Mouse (Mus musculus): Measurements from ENCODE around the gene Prss38.

Gene Prss38

DNA sequence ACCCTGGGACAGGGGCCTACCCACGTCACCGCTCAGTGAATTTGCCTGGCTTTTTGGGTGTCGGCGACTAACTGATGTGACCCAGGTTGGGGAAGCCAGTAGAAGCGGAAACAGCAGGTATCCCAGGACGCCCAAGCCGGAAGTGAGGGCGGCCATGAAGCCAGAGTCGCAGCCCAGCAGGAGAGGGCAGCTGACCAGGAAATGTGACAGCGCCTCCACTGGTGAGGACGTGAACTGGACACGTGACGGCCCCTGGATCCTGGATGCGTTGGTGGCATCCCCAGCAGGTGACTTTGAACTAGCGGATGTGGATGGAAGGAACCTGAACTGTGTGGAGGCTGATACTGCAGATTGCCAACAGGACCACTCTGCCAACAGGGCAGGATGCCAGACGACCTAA, at the start of gene Prss38:
Gene Prss38 (minus strand): TSS at position 183 of the 400 bp plus-strand sequence.
- in situ Hi-C loops (cut with MboI, MseI) = no loop called here

DNA sequence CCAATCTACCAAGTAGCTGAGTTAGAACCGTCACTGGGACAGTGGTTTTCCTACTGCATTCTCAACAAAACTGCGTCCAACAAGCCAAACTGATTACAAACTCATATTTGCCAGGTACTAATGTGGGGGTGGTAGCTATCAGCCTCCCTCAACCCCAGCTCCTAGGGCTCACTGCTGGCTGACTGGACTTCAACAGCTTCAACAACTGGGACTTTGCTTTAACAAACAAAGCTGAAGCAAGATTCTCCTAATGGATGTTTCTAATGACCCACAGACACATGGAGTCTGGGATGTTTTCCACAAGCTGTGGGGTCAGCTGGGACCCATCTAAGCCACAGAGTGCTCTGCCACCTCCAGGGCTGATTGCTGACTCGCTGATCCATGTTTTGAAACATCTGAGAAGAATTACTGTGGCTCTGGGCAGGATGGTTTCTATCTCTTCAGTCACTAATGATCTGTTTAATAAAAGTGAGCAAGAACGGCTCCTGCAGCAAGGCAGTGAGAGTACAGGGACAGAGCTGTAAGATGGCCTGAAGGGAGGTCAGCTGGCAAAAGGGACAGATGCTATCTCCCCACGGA, 47.6 kb upstream of the Prss38 start:
- in situ Hi-C loops (cut with MboI, MseI) = no loop called here

DNA sequence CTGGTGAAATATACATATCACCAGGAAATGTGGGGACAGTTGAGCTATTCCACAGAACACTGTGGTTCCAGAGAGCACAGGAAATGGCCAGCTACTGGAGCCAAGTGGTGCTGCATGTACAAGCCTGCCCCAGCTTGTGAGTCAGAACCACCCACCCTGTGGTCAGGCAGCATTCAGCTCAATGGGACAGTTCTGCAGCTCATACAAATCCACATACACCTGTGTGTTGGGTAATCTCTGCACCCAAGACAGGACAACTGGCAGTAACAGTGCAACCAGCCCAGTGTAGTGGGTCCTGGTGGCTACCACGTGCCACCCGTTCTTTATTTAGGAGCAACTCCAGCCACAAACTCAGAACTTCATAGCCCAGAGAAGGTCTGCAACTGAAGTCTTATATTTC, 46.5 kb upstream of the Prss38 start:
- in situ Hi-C loops (cut with MboI, MseI) = no loop called here

DNA sequence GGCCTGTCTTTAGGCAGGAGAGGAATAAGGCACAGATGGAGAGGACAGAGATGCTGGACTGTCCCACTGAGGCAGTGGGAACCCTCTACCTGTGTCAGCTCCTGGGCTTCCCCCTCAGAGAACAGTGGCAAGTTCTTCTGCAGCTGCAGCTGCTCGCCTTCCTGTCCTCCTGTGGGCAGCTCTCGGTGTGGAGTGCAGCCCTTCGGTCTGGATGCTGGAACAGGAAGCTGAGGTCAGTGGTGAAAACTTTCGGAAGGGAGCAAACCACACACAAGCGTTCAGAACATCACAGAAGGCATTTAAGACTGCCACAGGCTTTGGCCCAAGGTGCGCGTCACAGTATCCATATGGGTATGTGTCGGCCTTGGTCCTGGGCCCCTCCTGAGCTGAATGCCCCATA, 46.0 kb upstream of the Prss38 start:
- in situ Hi-C loops (cut with MboI, MseI) = no loop called here

DNA sequence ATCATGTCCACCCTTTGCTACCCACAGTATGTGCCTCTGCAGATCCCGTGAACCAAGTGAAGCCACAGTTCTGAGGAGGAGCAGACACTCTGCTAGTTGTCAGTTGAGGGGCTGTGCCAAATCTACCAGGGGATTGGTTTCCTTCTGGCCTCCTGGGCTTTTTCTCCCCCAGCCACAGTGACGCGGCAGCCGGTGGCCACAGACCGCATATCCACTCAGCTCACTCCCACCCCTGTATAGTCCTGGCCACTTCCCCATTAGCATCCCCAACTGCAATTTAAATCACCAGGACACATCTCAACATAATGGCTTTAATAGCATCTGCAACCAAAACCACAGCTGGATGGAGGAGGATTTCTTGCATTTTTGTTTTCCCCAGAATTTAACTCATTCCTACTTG, 43.3 kb upstream of the Prss38 start:
- in situ Hi-C loops (cut with MboI, MseI) = no loop called here

DNA sequence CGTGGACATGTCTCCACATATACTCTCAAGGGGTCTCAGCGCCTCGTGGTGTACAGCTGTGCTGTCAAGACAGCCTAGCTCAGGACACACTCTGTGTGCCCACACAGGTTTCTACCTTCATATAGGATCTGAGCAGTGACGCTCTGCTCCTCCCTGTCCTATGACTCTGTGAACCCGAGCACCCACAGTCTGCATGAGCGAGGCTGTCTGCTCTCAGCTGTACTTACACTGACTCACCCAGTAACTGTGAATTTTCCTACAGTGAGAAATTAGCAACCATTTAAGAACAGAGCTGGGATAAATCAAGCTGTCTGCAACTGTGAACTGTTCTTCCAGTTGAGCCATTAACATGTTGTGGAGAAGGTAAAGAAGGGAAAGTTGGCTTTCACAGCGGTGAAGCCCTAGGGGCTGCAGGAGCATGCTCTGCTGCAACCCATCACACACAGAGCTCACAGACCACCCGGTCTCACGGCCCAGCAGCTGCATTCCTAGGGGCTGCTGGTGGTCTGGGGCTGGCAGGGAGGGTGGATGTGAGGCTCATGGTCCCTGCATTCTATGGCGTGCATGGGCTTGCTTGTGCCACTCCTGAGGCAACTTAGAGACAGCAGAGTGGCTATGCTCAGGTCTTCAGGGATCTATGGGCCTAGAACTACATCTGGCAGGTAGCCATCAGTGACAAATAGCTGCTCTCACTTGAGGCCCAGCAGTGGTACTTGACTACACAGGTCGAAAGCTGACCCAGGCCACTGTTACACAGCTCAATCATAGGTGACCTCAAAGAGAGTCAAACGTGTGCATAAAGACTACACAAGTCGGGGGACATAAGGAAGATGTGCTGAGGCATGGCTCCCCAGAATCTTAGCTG, 37.8 kb upstream of the Prss38 start:
- in situ Hi-C loops (cut with MboI, MseI) = no loop called here

DNA sequence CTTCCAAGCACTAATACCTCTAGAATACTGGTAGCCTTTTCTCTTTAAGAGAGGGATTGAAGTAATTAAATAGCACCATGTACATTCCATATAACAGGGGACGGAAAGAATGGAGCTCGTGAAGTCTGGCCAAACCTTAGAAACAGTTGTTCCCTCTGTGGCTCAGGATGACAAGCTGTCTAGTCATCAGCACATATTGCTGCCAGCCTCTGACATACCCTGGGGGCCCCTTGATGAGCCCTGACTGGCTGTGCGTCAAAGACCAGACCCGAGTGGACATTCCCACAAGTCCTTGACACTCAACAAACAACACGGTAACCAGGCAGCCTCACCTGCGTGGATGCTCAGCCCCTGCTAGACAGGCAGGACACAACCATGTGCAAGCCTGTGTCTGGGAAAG, 36.6 kb upstream of the Prss38 start:
- in situ Hi-C loops (cut with MboI, MseI) = no loop called here

DNA sequence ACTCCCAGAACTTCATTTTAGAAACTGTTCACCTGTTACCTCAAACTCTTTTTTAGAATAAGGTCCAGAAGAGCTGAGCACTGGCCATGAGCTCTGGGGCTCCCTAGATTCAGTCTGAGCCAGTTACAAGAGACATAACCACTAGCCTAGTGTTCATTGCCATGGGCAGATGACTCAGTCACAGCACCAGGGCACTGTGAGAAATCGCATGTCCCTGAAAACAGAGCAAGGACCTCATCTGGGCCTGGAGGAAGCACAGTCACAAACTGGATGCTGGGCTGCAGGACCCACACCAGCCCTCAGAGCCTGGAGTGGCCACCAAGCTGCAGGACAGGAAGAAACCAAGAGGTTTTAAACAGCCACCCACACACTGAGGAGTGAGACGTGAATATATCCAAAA, 35.4 kb upstream of the Prss38 start:
- in situ Hi-C loops (cut with MboI, MseI) = no loop called here

DNA sequence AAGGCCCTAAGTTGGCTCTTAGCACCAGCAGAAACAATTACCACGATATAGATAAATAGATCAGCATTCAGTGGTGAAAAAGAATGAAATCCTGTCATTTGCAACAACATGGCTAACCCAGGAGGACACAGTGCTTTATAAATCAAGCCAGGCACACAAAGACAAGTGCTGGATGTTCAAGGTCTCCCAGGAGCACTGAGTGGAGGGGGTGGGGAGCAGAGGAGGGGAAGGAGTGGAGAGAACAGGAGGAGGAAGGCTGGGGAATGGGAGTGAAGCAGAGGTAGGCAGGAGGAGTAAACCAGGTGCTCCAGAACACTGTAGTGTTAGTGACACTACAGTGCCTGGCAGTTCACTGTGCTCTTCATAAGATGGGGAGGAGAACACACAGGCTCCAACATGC, 30.3 kb upstream of the Prss38 start:
- in situ Hi-C loops (cut with MboI, MseI) = no loop called here

DNA sequence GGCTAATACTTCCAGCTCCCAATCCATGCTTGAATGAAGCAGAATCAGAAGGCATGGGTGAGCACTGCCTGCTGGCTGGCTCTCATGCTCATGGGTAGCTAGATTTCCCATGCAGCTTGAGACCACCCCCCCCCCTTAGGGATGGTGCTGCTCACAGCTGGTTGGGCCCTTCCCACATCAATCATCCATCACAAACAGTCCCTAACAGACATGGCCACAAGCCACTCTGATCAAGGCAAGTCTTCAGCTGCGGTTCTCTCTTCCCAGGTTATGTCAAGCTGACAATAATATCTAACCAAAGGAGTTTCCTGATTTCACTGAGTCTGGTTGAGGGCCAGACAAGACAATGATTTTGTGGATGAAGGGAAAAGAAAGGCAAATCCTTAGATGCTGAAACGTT, 25.4 kb upstream of the Prss38 start:
- in situ Hi-C loops (cut with MboI, MseI) = no loop called here

DNA sequence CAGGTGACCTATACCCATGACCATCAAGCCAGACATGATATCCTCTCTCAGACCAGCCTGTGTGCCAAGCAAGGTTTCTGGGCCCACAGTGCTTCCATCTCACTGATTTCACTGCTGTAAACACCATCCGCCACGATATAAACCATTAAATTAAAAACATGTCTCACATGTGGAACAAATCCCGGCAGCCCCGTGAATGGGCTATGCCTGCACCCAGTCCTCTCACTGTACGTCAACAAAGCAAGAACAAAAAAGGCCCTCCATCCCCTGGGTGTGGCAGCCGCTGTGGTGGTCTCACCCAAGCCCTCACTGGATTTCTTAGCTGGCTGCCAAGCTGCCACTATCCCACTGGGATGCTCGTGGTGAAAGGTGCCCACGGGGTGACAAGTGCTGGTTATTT, 24.4 kb upstream of the Prss38 start:
- in situ Hi-C loops (cut with MboI, MseI) = no loop called here

DNA sequence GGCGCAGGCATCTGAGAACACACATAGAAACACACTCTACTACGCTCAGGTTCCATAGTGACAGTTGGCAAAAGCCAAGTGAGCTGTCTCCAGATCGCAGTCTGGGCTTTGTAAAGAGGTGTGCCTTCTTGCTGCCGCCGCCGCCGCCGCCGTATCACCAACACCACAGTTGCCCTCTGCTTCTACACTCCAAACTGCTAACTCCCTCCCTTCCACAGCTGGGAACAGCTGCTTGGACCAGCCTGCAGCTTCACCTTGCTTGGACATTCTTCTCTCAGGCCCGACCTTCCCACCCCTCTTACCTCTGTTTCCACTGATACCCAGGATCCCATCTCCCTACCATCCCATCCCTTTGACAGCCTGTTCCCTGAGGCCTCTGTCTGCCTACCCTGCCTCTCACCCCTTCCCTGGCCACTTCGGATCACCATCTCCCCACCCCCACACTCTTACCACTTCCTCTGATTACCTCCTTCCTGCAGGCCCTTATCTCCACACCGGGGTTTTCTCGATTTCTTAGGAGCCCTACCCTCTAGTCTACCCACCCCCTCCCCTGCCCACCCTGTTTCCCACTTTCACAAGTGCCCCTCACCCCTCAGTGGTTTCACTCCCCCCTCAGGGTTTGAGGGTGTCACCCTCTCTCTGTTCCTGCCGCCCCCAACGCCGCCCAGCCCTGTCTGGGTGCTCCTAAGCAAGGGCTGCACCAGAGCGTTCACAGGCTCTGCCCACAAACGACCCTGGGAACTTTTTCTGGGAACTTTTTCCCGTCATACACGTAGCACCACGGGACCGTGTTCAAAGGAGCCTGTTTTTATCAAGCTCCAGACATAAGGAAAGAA, 22.3 kb upstream of the Prss38 start:
- in situ Hi-C loops (cut with MboI, MseI) = no loop called here

DNA sequence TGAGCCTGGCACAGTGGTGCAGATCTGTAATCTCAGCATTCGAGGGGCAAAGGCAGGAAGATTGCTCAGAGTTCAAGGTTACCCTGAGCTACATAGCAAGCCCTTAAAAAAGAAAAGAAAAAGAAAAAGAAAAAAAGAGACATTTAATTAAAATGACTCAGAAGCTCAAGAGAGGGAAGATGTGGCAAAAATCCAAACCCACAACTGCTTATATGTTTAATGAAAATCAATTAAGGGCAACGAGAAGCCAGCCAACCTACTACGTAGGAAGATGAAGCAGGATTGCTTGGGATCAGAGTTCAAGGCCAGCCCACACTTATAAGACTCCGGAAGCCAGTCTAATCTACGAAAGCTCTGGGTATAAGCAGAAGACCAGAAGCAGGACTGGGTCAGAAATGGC, 19.0 kb upstream of the Prss38 start:
- in situ Hi-C loops (cut with MboI, MseI) = no loop called here

DNA sequence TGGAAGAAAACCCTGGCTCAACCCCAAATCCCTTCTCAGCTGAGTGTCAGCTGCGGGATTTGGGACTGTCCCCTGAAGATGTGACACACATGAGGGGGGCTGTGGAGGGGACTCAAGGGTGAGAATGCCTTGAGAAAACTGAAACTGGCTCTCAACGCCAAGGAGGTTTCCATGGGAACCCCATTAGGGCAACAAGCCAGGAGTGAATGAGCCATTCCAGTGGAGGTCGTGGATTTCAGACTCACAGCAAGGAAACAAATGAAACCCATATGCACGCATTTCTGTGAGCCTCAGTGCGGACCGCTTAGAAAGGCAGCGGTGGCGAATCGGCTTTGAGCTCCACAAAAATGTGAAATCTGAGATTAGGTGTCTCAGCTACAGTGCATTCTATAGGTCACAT, 18.1 kb upstream of the Prss38 start:
- in situ Hi-C loops (cut with MboI, MseI) = no loop called here

DNA sequence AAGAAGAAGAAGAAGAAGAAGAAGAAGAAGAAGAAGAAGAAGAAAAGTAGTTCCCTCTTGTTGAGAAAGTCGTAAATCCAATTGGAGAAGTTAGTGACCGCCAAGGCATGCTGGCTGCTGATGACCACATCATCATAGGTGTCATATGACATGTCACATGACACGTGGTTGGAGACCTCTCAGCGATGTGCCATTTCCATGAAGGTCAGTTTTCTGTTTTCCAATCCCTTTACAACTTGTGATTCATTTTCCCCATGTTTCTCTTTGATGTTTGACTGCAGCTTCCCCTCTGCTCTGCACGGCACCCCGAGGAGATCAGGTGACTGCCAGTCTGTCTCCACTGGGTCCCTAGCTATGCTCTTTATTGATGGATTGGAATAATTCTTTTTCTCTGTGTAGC, 16.8 kb upstream of the Prss38 start:
- in situ Hi-C loops (cut with MboI, MseI) = no loop called here

DNA sequence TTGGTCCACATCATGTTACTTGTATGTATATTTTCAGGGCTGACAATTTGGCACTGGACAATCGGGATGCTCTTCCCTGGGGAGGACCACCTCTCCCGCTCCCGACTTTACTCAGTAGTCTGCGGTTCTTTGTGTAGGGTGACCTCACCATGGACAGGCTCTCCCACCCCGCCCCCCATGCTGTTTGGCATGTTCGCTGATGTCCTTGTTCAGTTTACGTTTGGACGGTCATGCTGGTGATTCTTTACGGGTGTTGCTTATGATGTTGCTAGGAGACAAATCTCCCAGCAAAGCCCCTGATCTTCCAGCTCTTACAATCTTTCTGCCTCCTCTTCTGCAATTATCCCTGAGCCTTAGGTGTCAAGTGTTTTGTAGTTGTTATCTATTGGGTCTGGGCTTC, 15.0 kb upstream of the Prss38 start:
- in situ Hi-C loops (cut with MboI, MseI) = no loop called here

DNA sequence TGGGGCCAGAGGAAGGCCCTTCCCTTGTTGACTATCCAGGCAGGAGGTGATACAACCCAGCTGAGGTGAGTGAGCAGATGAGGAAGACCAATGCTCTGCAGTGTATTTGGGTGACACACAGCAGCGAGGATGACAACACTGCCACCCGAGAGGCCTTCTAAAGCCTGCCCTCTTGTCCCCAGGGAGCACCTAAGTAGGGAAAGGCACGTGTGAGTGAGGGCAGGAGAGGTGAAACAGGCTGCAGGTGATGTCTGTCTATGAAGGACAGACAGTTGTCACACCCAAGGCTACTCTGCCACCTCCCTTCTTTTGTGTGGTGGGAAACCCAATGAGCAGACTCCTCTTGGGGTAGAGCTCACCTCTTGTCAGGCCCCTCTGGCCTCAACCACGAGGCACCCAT, 14.2 kb upstream of the Prss38 start:
- in situ Hi-C loops (cut with MboI, MseI) = no loop called here

DNA sequence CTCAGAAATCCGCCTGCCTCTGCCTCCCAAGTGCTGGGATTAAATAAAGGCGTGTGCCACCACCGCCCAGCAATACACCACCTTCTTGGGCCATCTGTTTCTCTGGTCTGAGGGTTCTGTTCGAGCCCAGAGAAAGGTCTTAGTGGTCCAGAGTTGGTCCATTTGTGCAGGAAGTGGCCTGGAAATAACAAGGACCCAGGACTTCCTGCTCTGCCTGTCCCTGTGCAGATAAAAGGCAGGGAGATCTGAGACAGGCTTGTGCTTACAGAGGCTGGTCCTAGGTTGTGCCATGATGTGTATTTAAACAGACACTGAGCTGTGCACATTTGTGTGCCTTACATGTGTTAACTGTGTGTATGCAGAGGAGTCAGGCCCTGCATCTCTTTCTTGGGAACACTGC, 13.3 kb upstream of the Prss38 start:
- in situ Hi-C loops (cut with MboI, MseI) = no loop called here

DNA sequence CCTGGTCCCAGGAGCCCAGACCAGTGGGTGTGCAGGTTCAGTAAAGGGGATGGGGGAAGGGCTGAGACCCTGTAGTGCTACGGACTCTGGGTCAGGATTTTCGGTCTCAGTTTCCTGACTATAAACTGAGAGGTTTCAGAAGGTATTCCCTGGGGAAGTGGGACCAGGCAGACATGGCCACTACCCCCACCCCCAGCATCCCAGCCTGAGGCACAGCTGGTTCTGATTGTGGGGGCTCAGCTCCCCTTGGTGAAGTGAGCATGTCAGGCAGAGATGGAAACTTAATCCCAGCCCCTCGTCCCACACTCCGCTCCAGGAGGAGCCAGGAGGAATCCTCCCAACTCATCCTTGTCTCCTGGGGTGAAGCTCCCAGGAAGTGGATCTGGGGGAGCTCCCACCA, 12.0 kb upstream of the Prss38 start:
- in situ Hi-C loops (cut with MboI, MseI) = no loop called here

DNA sequence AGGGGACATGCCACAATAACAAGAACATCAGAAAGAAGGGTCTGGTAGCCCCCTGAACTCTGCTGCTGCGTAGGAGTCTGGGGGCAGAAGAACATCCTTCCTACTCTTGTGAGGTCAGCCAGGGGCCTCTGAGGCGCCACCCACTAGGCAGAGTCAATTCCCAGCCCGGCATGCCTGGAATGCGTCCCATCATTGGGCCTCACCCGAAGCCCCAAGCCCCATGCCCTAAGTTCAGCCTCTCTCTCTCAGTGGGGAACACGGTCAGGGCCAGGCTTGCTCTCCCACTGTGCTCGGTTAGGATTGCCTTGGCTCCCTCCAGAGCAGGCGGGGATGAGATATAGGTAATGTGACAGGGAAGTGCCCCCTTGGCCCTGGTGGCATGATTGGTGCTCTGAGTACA, 9.7 kb upstream of the Prss38 start:
- in situ Hi-C loops (cut with MboI, MseI) = no loop called here

DNA sequence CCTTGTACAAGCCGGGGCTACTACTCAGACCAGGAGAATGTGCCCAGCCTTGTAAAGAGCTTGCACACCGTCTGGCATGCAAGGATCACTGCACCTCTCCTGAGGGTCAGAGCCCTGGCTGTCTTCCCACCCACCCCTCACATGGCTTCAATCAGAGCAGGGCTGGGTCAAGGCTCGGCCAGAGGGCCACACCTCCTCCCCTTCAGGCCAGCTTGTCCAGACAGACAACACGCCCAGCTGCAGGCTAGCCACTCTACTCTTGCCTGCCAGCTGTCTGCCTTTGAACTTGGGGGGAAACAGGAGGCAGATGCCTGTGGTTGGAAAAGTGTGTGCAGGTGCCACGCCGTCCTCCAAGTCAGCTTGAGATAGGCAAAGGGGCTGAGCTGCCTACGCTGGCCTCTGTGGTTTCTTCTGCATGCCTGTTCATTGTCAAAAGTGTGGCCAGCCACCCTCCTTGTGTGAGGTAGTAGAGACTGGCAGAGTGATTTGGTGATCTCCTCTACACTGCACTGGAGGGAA, 9.0 kb upstream of the Prss38 start:
- in situ Hi-C loops (cut with MboI, MseI) = no loop called here

DNA sequence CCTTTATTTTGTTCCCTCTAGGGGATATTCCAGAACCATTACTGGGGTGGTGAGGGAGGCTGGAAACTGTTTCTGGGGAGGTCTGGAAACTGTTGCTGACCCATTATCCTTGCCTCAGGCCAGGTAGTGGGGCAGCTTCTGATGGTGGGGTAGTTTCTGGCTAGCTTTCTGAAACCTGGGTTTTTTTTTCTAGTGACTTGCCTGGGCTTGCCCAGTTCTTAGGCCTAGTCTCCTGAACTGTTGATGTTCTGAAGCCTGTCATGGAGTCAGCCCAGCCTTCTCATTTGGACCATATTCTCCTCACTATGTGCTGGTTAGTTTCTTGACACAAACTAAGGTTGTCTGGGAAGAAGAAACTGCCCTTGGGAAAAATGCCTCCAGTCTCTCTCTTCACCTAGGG, 4.1 kb upstream of the Prss38 start:
- in situ Hi-C loops (cut with MboI, MseI) = no loop called here

Data from T-helper 17 cell (primary cell).